Mouse (Mus musculus): ENCODE data around the gene AC124108.1. TPM values are rescaled to one million over a fixed set of nuclear protein-coding genes. Genes with fewer than 3 reads are reported as not detected.
"Not testable (repeated sequence)": the region's sequence is repeated elsewhere in the genome, so short reads cannot be mapped to it uniquely, and the experiment has no call there.

The AC124108.1 gene
- polyA plus RNA-seq, 1 experiment = not detected

DNA sequence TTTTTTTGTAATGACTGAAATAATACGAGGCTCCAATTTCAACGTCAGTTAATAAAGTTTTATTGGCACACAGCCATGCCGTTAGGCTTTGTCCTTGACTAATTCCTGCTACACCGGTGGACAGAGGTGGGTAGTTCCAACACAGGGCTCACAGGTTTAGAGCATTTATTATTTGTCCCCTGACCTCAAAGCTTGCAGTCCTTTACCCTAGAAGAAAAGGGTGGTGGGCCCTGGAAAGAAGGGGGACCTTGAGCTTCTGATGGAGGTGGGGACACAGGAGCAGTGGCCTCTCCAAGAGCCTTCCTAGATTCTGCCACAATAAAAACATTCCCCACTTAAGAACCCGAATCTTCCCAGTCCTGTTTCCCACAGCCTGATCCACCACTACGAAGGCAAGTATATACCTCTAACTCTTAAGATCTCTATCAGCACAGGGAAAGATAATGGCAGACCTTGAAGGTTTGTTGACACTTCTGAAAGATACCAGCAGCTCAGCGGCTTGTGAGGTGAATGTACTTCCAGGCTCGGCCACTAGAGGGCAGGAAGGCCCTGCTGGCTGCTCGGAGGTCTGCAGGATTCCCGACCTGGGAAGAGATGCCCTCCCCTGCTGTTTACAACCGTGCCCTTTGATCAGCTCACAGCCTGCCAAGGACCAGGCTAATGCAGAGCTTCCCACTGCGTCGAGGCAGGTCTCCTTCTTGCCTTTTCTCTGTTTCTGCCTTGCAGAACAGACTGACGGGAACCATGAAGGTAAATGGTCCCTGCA lies 34.1 kb upstream of the AC124108.1 start:
- WGBS = 19% methylated on average over 14 of the region's 14 CpGs
- Histone ChIP-seq H3K27me3 (replicated peaks; ENCODE audit: control insufficient read depth, insufficient read depth, low read length) (no peaks in the 10 kb centered on the region), H3K27ac (ENCODE audit: insufficient read depth, low read depth, low read length) (no peak overlapping the region), H3K4me1 (ENCODE audit: control insufficient read depth, insufficient read depth, low read length) (peaks cover 4% of the 10 kb centered on the region; the same call in 1 of the 2 replicates), H3K36me3 (ENCODE audit: control insufficient read depth, insufficient read depth, low read length) (no peaks in the 10 kb centered on the region), H3K4me3 (ENCODE audit: insufficient read depth, low read depth, low read length) (no peak overlapping the region)
- TF ChIP-seq POLR2A (IDR thresholded peaks at IDR 0.05; ENCODE audit: low read depth, low read length) (no peak), CTCF (conservative IDR thresholded peaks at IDR 0.05; ENCODE audit: insufficient read depth, insufficient read length, low read depth, low read length) (peak; percentile 98)
- peak; percentile 92 for DNase-seq

DNA sequence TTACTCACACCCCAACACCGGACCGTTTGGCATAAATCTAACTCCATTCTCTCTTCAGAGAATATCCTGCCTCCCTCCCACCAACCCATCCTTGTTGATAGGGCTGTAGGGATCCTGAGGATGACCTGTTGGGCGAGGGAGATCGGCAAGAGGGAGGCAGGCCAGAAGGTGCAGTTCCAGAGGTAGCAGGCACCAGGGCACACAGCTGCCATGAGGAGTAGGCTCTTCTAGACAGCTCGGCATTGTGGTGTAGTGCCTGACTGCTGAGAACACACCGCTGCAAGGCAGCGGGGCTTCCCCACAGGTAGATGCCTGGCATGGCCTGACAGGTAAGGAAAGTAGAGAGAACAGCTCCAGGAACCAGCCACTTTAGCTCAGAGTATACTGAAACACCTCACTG lies 33.4 kb upstream of the AC124108.1 start:
- TF ChIP-seq CTCF (conservative IDR thresholded peaks at IDR 0.05; ENCODE audit: insufficient read depth, insufficient read length, low read depth, low read length) (no peak), POLR2A (IDR thresholded peaks at IDR 0.05; ENCODE audit: low read depth, low read length) (no peak)
- Histone ChIP-seq H3K36me3 (ENCODE audit: control insufficient read depth, insufficient read depth, low read length) (no peaks in the 10 kb centered on the region), H3K4me1 (ENCODE audit: control insufficient read depth, insufficient read depth, low read length) (peaks cover 4% of the 10 kb centered on the region; the same call in 1 of the 2 replicates), H3K27me3 (replicated peaks; ENCODE audit: control insufficient read depth, insufficient read depth, low read length) (no peaks in the 10 kb centered on the region), H3K4me3 (ENCODE audit: insufficient read depth, low read depth, low read length) (no peak overlapping the region), H3K27ac (ENCODE audit: insufficient read depth, low read depth, low read length) (no peak overlapping the region)
- DNase-seq = no peak
- WGBS = 42% methylated on average over 7 of the region's 7 CpGs

DNA sequence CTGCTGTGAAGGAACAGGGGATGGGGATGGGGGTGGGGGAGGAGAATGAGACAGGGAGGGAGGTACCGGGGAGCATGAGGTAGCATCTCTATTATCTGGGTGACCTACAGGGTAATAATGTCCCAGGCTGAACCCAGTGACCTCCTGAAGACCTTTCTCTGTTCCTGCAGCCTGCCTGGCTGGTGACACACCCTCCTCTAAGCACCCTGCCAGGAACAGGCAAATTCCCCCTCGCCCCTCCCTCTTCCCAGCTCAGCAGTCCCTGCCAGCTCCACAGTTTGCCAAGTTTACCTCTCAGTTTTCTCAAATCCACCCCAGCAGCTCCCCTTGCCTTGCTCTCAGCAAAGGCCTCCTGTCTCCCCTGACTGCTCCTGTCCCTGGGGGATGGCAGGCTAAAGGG lies 32.5 kb upstream of the AC124108.1 start:
- H3K4me1 ChIP-seq (ENCODE audit: control insufficient read depth, insufficient read depth, low read length) = peaks cover 4% of the 10 kb centered on the region; the same call in 1 of the 2 replicates
- peak; percentile 51 for DNase-seq
- WGBS = 51% methylated on average over 2 of the region's 2 CpGs
- no peaks in the 10 kb centered on the region for H3K27me3 ChIP-seq (replicated peaks; ENCODE audit: control insufficient read depth, insufficient read depth, low read length)
- H3K4me3 ChIP-seq (ENCODE audit: insufficient read depth, low read depth, low read length) = no peak overlapping the region
- H3K36me3 ChIP-seq (ENCODE audit: control insufficient read depth, insufficient read depth, low read length) = no peaks in the 10 kb centered on the region
- H3K27ac ChIP-seq (ENCODE audit: insufficient read depth, low read depth, low read length) = no peak overlapping the region
- TF ChIP-seq POLR2A (IDR thresholded peaks at IDR 0.05; ENCODE audit: low read depth, low read length) = no peak

DNA sequence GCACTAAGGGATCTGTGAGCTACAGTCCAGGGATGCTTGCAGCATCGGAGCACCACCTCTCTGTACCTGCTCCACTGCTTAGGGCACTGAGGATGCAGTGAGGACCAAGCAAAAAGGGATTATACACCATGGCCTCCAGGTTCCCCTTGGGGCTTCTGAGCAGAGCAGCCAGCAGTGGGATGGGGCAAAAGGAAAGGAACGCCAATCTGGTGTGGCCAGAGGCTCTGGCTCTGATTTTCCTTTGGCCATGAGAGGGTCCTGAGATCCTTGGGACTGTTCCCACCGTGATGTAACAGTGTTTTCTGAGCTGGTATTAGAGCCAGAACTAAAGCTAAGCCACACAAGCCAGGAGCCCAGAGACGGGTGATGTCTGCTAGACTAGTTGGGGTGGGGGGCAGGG lies 31.6 kb upstream of the AC124108.1 start:
- WGBS = 75% methylated on average over 4 of the region's 4 CpGs
- no peak for DNase-seq
- no peaks in the 10 kb centered on the region for H3K36me3 ChIP-seq (ENCODE audit: control insufficient read depth, insufficient read depth, low read length)
- no peak for TF ChIP-seq POLR2A (IDR thresholded peaks at IDR 0.05; ENCODE audit: low read depth, low read length)
- no peak for TF ChIP-seq CTCF (conservative IDR thresholded peaks at IDR 0.05; ENCODE audit: insufficient read depth, insufficient read length, low read depth, low read length)
- peaks cover 4% of the 10 kb centered on the region; the same call in 1 of the 2 replicates for H3K4me1 ChIP-seq (ENCODE audit: control insufficient read depth, insufficient read depth, low read length)
- no peaks in the 10 kb centered on the region for H3K27me3 ChIP-seq (replicated peaks; ENCODE audit: control insufficient read depth, insufficient read depth, low read length)
- no peak overlapping the region for H3K4me3 ChIP-seq (ENCODE audit: insufficient read depth, low read depth, low read length)
- no peak overlapping the region for H3K27ac ChIP-seq (ENCODE audit: insufficient read depth, low read depth, low read length)

DNA sequence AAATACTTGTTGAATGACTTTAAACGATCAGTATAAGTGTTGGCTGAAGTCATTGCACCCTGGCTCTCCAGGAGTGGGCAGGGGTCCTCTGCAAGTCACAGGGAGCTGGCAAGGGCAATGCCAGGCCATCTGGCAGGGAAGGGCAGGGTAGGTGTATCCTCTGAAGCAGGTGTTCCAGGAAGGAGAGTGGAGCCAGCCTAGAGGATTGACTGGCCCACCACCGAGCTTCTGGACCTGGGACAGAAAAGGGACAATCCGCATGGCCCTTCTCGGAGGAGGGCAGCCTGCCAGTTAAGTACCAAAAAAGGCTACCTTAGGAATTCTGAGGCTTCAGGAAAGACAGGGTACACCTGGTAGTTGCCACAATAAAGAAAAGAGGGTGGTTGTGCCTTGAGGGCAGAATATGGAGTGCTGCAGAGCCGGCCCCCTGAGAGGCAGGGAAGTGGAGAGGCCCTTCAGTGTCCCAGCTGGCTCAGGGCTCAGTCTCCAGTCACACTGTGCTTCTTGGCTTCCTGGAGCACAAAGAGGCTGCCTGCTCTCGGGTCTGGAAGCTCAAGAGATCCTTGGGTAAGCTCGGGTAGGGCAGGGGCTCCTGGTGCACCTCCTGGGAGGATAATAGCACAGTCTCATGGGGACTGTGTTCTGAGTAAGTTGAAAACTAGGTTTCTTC lies 29.9 kb upstream of the AC124108.1 start:
- H3K4me3 ChIP-seq (ENCODE audit: insufficient read depth, low read depth, low read length) = no peak overlapping the region
- no peak for DNase-seq
- no peaks in the 10 kb centered on the region for H3K36me3 ChIP-seq (ENCODE audit: control insufficient read depth, insufficient read depth, low read length)
- WGBS = 74% methylated on average over 7 of the region's 7 CpGs
- H3K27ac ChIP-seq (ENCODE audit: insufficient read depth, low read depth, low read length) = no peak overlapping the region
- no peak for TF ChIP-seq POLR2A (IDR thresholded peaks at IDR 0.05; ENCODE audit: low read depth, low read length)
- TF ChIP-seq CTCF (conservative IDR thresholded peaks at IDR 0.05; ENCODE audit: insufficient read depth, insufficient read length, low read depth, low read length) = no peak
- no peaks in the 10 kb centered on the region for H3K27me3 ChIP-seq (replicated peaks; ENCODE audit: control insufficient read depth, insufficient read depth, low read length)
- H3K4me1 ChIP-seq (ENCODE audit: control insufficient read depth, insufficient read depth, low read length) = peaks cover 4% of the 10 kb centered on the region; the same call in 1 of the 2 replicates

DNA sequence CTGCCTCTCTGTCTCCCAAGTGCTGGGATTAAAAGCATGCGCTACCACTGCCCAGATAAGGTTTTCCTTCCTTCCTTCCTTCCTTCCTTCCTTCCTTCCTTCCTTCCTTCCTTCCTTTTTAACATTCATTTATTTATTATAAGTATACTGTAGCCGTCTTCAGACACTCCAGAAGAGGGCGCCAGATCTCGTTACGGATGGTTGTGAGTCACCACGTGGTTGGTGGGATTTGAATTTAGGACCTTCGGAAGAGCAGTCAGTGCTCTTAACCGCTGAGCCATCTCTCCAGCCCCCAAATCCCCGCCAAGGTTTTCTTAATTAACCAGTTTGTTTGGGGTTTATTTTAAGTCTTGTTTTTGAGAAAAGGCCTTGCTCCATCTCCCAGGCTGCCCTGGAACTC lies 28.6 kb upstream of the AC124108.1 start:
- not testable (repeated sequence) for H3K27ac ChIP-seq (ENCODE audit: insufficient read depth, low read depth, low read length); H3K4me3 ChIP-seq (ENCODE audit: insufficient read depth, low read depth, low read length); DNase-seq; H3K36me3 ChIP-seq (ENCODE audit: control insufficient read depth, insufficient read depth, low read length); H3K4me1 ChIP-seq (ENCODE audit: control insufficient read depth, insufficient read depth, low read length); H3K27me3 ChIP-seq (replicated peaks; ENCODE audit: control insufficient read depth, insufficient read depth, low read length)
- 56% methylated on average over 9 of the region's 9 CpGs for whole genome bisulfite sequencing
- peak; percentile 34; the same call in 1 of the 2 replicates for TF ChIP-seq CTCF (conservative IDR thresholded peaks at IDR 0.05; ENCODE audit: insufficient read depth, insufficient read length, low read depth, low read length)

DNA sequence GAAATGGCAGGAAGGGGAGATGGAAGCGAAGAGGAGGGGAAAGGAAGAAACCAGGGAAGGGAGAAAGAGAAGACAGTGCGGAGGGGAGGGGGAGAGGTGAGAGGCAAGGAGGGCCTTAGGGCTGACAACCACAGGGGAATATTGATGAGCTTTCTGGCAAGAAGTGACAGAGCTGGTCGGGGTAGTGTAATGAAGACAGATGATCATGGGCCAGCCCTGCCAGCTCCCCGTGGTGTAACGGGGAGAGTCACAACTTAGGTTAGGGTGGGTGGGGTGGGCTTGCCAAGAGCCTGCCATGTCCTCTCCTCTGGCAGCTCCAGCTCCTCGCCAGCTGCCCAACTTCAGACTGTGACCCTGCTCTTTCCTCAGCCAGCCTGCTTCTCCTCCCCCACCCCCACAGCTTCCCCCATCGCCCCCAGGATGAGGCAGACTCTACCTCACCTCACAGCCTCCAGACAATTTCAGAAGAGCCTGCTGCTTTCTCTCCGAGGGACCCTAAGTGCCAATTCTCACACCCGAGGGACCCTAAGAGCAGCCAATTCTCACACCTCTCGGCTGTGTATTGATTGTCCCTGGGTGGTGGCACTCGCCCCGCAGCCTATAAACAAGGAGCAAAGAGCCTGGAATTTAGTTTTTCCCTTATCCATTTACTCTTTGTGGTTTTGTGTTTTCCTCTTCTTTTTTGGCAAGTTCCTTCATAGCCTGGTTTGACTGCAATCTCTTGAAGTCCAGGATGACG lies 26.3 kb upstream of the AC124108.1 start:
- Histone ChIP-seq H3K4me1 (ENCODE audit: control insufficient read depth, insufficient read depth, low read length) (no peaks in the 10 kb centered on the region), H3K27me3 (replicated peaks; ENCODE audit: control insufficient read depth, insufficient read depth, low read length) (no peaks in the 10 kb centered on the region), H3K36me3 (ENCODE audit: control insufficient read depth, insufficient read depth, low read length) (no peaks in the 10 kb centered on the region), H3K27ac (ENCODE audit: insufficient read depth, low read depth, low read length) (no peak overlapping the region), H3K4me3 (ENCODE audit: insufficient read depth, low read depth, low read length) (no peak overlapping the region)
- WGBS = 42% methylated on average over 13 of the region's 13 CpGs
- DNase-seq = no peak
- TF ChIP-seq CTCF (conservative IDR thresholded peaks at IDR 0.05; ENCODE audit: insufficient read depth, insufficient read length, low read depth, low read length) = no peak
- no peak for TF ChIP-seq POLR2A (IDR thresholded peaks at IDR 0.05; ENCODE audit: low read depth, low read length)

All from kidney, adult 2 months (tissue).